9 mouse cellular contexts compared by ENCODE assay signal in genomic region chr7:141432741-141433516, GRCm38 (mm10). TPM values are rescaled to one million over a fixed set of nuclear protein-coding genes. Genes with fewer than 3 reads are reported as not detected.
DNase-seq lines count a peak whose midpoint lies in the region; ATAC-seq lines count a peak whose summit lies in the region.
"Had no signal": no experiment of that assay in that cellular context is flagged by ENCODE, and none has a peak within 500 bp of the region (broad histone marks: within the 10 kb centered on the region; RNA-seq: fewer than 3 reads in every experiment).

No protein-coding gene starts in this region.

- H3K4me1 ChIP-seq in stomach, embryonic 16.5 days (ENCODE audit: control insufficient read depth, insufficient read depth, low read length), result peaks cover 33% of the 10 kb centered on the region

- no peak overlapping the region for H3K4me3 ChIP-seq in stomach, embryonic 16.5 days (replicated peaks; ENCODE audit: low read length)

- intact Hi-C loops in gastrocnemius, postnatal 36 days (cut with DNase I), result no loop called here

- H3K9ac ChIP-seq in stomach, embryonic 16.5 days (ENCODE audit: low read length), result 0 out of 2 replicates have a peak overlapping the region, but pooled peaks have one; percentile 7

- H3K27me3 ChIP-seq in stomach, embryonic 16.5 days (ENCODE audit: control insufficient read depth, insufficient read depth, low read length), result no peaks in the 10 kb centered on the region
- H3K27me3 ChIP-seq: megakaryocyte, embryonic 14.5 days had no signal

- no peak overlapping the region for H3K4me2 ChIP-seq in stomach, embryonic 16.5 days (ENCODE audit: low read depth, low read length)

- 81% methylated on average over 6 of the region's 6 CpGs for WGBS in stomach, embryonic 16.5 days

- H3K27ac ChIP-seq in stomach, embryonic 16.5 days (ENCODE audit: low read length), result no peak overlapping the region

- no peaks in the 10 kb centered on the region for H3K36me3 ChIP-seq in stomach, embryonic 16.5 days (ENCODE audit: control insufficient read depth, insufficient read depth, low read length)

- DNase-seq in gastrocnemius, adult 18-20 months (ENCODE audit: low spot score), result peak; percentile 64
- no peak for DNase-seq in gastrocnemius, postnatal 36 days
- peak; percentile 61 to 67 for DNase-seq in urinary bladder, adult 18-20 months (ENCODE audit: low spot score in 2 of 2)
- no peak for DNase-seq in urinary bladder, adult 2 months (ENCODE audit: low spot score)
- peak; percentile 83 for DNase-seq in kidney, adult 9 months

- ATAC-seq in stomach, embryonic 16.5 days (ENCODE audit: insufficient read depth, low FRiP score), result no peak
- no peak for ATAC-seq in erythroid progenitor cell, adult 5-6 weeks (replicated peaks; ENCODE audit: low FRiP score, poor library complexity, severe bottlenecking)
- no peak for ATAC-seq in frontal cortex, adult (ENCODE audit: low TSS enrichment)

- no peaks in the 10 kb centered on the region for H3K9me3 ChIP-seq in stomach, embryonic 16.5 days (replicated peaks; ENCODE audit: control insufficient read depth, low read length)
- H3K9me3 ChIP-seq: megakaryocyte, embryonic 14.5 days had no signal

RNA-seq across cellular contexts. Expression of gene Cend1, which starts 3.6 kb away (rescaled TPM):
- under 1 TPM; 0.39 to 0.47 TPM for total RNA-seq in gastrocnemius, adult 18-20 months (2021)
- total RNA-seq in gastrocnemius, postnatal 36 days (2021), result under 1 TPM; 0.20 to 0.39 TPM
- 1.3 and 3.4 TPM in 2 replicates for polyA plus RNA-seq in urinary bladder, adult 2 months (2012; rRNA removed)
- 2.6 and 3.8 TPM in 2 replicates for polyA plus RNA-seq in stomach, embryonic 16.5 days (2015; fragmentation: Nextera tagmentation; extraction: Ambion mirVana)
- not detected in 2 replicates for total RNA-seq in erythroid progenitor cell, adult 5-6 weeks (2015; ENCODE audit: low replicate concordance)
- not detected in 2 replicates for total RNA-seq in erythroid progenitor cell, adult 5-6 weeks (2017; ENCODE audit: low replicate concordance)

RNA-seq across cellular contexts. Expression of gene Slc25a22, which starts 4.8 kb away (rescaled TPM):
- 10 to 100 TPM; 18.2 to 21.3 TPM for total RNA-seq in gastrocnemius, adult 18-20 months (2021)
- 10 to 100 TPM; 15.6 to 38.4 TPM for total RNA-seq in gastrocnemius, postnatal 36 days (2021)
- polyA plus RNA-seq in urinary bladder, adult 2 months (2012; rRNA removed), result 42.0 and 55.2 TPM in 2 replicates
- polyA plus RNA-seq in stomach, embryonic 16.5 days (2015; fragmentation: Nextera tagmentation; extraction: Ambion mirVana), result 29.4 and 32.3 TPM in 2 replicates
- total RNA-seq in erythroid progenitor cell, adult 5-6 weeks (2015; ENCODE audit: low replicate concordance), result 28.5 and 37.3 TPM in 2 replicates
- total RNA-seq in erythroid progenitor cell, adult 5-6 weeks (2017; ENCODE audit: low replicate concordance), result 1.4 and 7.1 TPM in 2 replicates

RNA-seq across cellular contexts. Expression of gene Pidd1, which starts 10.9 kb away (rescaled TPM):
- under 1 TPM; 0.09 to 0.14 TPM for total RNA-seq in gastrocnemius, adult 18-20 months (2021)
- under 1 TPM; 0.15 to 0.18 TPM for total RNA-seq in gastrocnemius, postnatal 36 days (2021)
- polyA plus RNA-seq in urinary bladder, adult 2 months (2012; rRNA removed), result 4.7 and 4.8 TPM in 2 replicates
- 7.6 and 8.2 TPM in 2 replicates for polyA plus RNA-seq in stomach, embryonic 16.5 days (2015; fragmentation: Nextera tagmentation; extraction: Ambion mirVana)
- 34.2 and 34.4 TPM in 2 replicates for total RNA-seq in erythroid progenitor cell, adult 5-6 weeks (2015; ENCODE audit: low replicate concordance)
- total RNA-seq in erythroid progenitor cell, adult 5-6 weeks (2017; ENCODE audit: low replicate concordance), result 14.0 and 19.1 TPM in 2 replicates

RNA-seq across cellular contexts. Expression of gene Rplp2, which starts 14.2 kb away (rescaled TPM):
- total RNA-seq in gastrocnemius, adult 18-20 months (2021), result 100 to 1,000 TPM; 526 to 630 TPM
- total RNA-seq in gastrocnemius, postnatal 36 days (2021), result 100 to 1,000 TPM; 466 to 562 TPM
- 1,171 and 1,507 TPM in 2 replicates for polyA plus RNA-seq in urinary bladder, adult 2 months (2012; rRNA removed)
- 1,060 and 1,250 TPM in 2 replicates for polyA plus RNA-seq in stomach, embryonic 16.5 days (2015; fragmentation: Nextera tagmentation; extraction: Ambion mirVana)
- 970 and 1,246 TPM in 2 replicates for total RNA-seq in erythroid progenitor cell, adult 5-6 weeks (2015; ENCODE audit: low replicate concordance)
- total RNA-seq in erythroid progenitor cell, adult 5-6 weeks (2017; ENCODE audit: low replicate concordance), result 1,462 and 2,252 TPM in 2 replicates

RNA-seq across cellular contexts. Expression of gene Gatd1, which starts 19.0 kb away (rescaled TPM):
- total RNA-seq in gastrocnemius, adult 18-20 months (2021), result 1 to 10 TPM; 6.6 to 7.5 TPM
- 1 to 10 TPM; 6.3 to 6.7 TPM for total RNA-seq in gastrocnemius, postnatal 36 days (2021)
- 48.3 and 59.2 TPM in 2 replicates for polyA plus RNA-seq in urinary bladder, adult 2 months (2012; rRNA removed)
- polyA plus RNA-seq in stomach, embryonic 16.5 days (2015; fragmentation: Nextera tagmentation; extraction: Ambion mirVana), result 45.8 and 48.1 TPM in 2 replicates
- 3.4 and 14.4 TPM in 2 replicates for total RNA-seq in erythroid progenitor cell, adult 5-6 weeks (2015; ENCODE audit: low replicate concordance)
- total RNA-seq in erythroid progenitor cell, adult 5-6 weeks (2017; ENCODE audit: low replicate concordance), result 4.4 and 9.2 TPM in 2 replicates

Comparison
In these comparisons a context has a peak if more than half of its experiments do, and no peak if none do; other contexts are left out.
1. DNase-seq: peak in gastrocnemius, adult 18-20 months (single experiment), urinary bladder, adult 18-20 months (2 of 2) and kidney, adult 9 months (single experiment); none in gastrocnemius, postnatal 36 days (0 of 2) and urinary bladder, adult 2 months (single experiment).
2. RNA of gene Pidd1, which starts 10.9 kb away (total RNA-seq): 14.0 to 34.4 TPM in erythroid progenitor cell, adult 5-6 weeks; 0.15 to 0.18 TPM in gastrocnemius, postnatal 36 days and 0.09 to 0.14 TPM in gastrocnemius, adult 18-20 months; every median in the first group is over 10 times any median in the second.